Mouse (Mus musculus) brain, embryonic 14.5 days (tissue): ENCODE results near the gene Usp32.

Experiments
- CTCF ChIP-seq: fragments of 200-500 bp; IDR thresholded peaks from 2 replicates; pipeline ENCODE4 v1.5.1; 2012; ENCODE audit warnings: inconsistent platforms, mild to moderate bottlenecking, moderate library complexity, borderline replicate concordance; ENCODE audit not compliant: insufficient read depth, insufficient read length; ENCODE audit errors: extremely low read depth
- POLR2A ChIP-seq: fragments of 200-500 bp; IDR thresholded peaks from 2 replicates; pipeline ENCODE4 v1.6.1; 2012; ENCODE audit warnings: mild to moderate bottlenecking, inconsistent platforms, borderline replicate concordance; ENCODE audit not compliant: poor library complexity, insufficient read depth, insufficient read length, severe bottlenecking; ENCODE audit errors: extremely low read depth

DNA sequence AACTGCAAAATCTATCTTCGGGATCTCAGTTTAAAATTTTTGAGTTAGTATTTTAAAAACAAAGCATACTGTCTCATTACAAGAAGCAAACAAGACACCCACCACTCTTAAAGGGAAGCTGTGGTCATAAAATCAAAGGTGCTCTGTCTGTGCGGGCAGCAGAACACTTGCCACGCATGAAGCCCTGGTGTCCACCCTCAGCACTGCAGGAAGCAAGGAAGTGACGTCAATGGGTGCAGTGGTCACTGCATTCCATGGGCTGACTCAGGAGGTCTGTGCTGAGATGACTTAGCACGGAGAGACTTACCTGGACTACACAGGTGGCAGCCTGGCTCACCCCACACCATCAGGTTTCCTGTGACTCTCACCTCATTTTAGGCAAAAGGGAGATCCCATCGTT lies 37.8 kb upstream of the Usp32 start:
- TF ChIP-seq CTCF (no peak), POLR2A (no peak)
